In genomic region chr11:70024151-70024514, GRCm38 (mm10) we compare ENCODE assay signal across 10 mouse cellular contexts. TPM values are rescaled to one million over a fixed set of nuclear protein-coding genes. Genes with fewer than 3 reads are reported as not detected.
DNase-seq lines count a peak whose midpoint lies in the region; ATAC-seq and TF ChIP-seq lines count a peak whose summit lies in the region.
"Had no signal": no experiment of that assay in that cellular context is flagged by ENCODE, and none has a peak within 500 bp of the region (broad histone marks: within the 10 kb centered on the region; RNA-seq: fewer than 3 reads in every experiment).

No protein-coding gene starts in this region.

- no peak for TF ChIP-seq POLR2A in olfactory bulb, adult 2 months (IDR thresholded peaks at IDR 0.05; ENCODE audit: insufficient read depth, low read depth, low read length)

- H3K27ac ChIP-seq in layer of hippocampus, adult 2 months: peak overlapping the region; percentile 86
- H3K27ac ChIP-seq in forebrain, embryonic 16.5 days (ENCODE audit: low read length): peak overlapping the region; percentile 71
- H3K27ac ChIP-seq in limb, embryonic 12.5 days: no peak overlapping the region
- peak overlapping the region; percentile 68 for H3K27ac ChIP-seq in olfactory bulb, adult 2 months (ENCODE audit: insufficient read depth, low read depth, low read length)

- no peaks in the 10 kb centered on the region for H3K36me3 ChIP-seq in forebrain, embryonic 16.5 days (ENCODE audit: control insufficient read depth, insufficient read depth)
- no peaks in the 10 kb centered on the region for H3K36me3 ChIP-seq in limb, embryonic 12.5 days

- H3K27me3 ChIP-seq in forebrain, embryonic 16.5 days (replicated peaks; ENCODE audit: control insufficient read depth, insufficient read depth, low read length): no peaks in the 10 kb centered on the region
- no peaks in the 10 kb centered on the region for H3K27me3 ChIP-seq in limb, embryonic 12.5 days

- peak overlapping the region; percentile 66 for H3K4me2 ChIP-seq in forebrain, embryonic 16.5 days (ENCODE audit: low read length)
- H3K4me2 ChIP-seq in limb, embryonic 12.5 days: peak overlapping the region; percentile 56

- 14% methylated on average over 6 of the region's 6 CpGs for WGBS in forebrain, embryonic 16.5 days
- 15% methylated on average over 6 of the region's 6 CpGs for WGBS in limb, embryonic 12.5 days
- WGBS in olfactory bulb, adult 2 months: 9% methylated on average over 6 of the region's 6 CpGs

- ATAC-seq in forebrain, embryonic 16.5 days: no peak
- no peak for ATAC-seq in limb, embryonic 12.5 days (ENCODE audit: insufficient number of reproducible peaks, insufficient read depth, low FRiP score, low TSS enrichment, low read depth)
- ATAC-seq in inflammation-experienced regulatory T-cells, adult 6 months: no peak

- no peak for TF ChIP-seq CTCF in layer of hippocampus, adult 2 months (conservative IDR thresholded peaks at IDR 0.05)
- no peak for TF ChIP-seq CTCF in olfactory bulb, adult 2 months (IDR thresholded peaks at IDR 0.05; ENCODE audit: insufficient read depth, low read depth, low read length)

- H3K9me3 ChIP-seq in forebrain, embryonic 16.5 days (ENCODE audit: control insufficient read depth, low read length): no peaks in the 10 kb centered on the region
- no peaks in the 10 kb centered on the region for H3K9me3 ChIP-seq in limb, embryonic 12.5 days

- peaks cover 90% of the 10 kb centered on the region for H3K4me1 ChIP-seq in forebrain, embryonic 16.5 days (replicated peaks; ENCODE audit: control insufficient read depth, insufficient read depth, low read length)
- H3K4me1 ChIP-seq in limb, embryonic 12.5 days (replicated peaks): peaks cover 76% of the 10 kb centered on the region
- peaks cover 48% of the 10 kb centered on the region for H3K4me1 ChIP-seq in olfactory bulb, adult 2 months (ENCODE audit: control insufficient read depth, insufficient read depth, low read length)

- H3K4me3 ChIP-seq in layer of hippocampus, adult 2 months: peak overlapping the region; percentile 58
- peak overlapping the region; percentile 41 for H3K4me3 ChIP-seq in forebrain, embryonic 16.5 days (replicated peaks; ENCODE audit: low read length)
- H3K4me3 ChIP-seq in limb, embryonic 12.5 days (replicated peaks): peak overlapping the region; percentile 37
- peak overlapping the region; percentile 37 for H3K4me3 ChIP-seq in olfactory bulb, adult 2 months (ENCODE audit: insufficient read depth, low read depth, low read length)

- peak overlapping the region; percentile 52 for H3K9ac ChIP-seq in forebrain, embryonic 16.5 days (replicated peaks; ENCODE audit: low read depth, low read length)
- H3K9ac ChIP-seq in limb, embryonic 12.5 days (replicated peaks): peak overlapping the region; percentile 44; the same call in 1 of the 2 replicates

- DNase-seq in layer of hippocampus, adult 2 months (ENCODE audit: low spot score in 2 of 2): no peak
- DNase-seq in layer of hippocampus, postnatal 14 days (ENCODE audit: low spot score in 2 of 2): no peak
- no peak for DNase-seq in ovary, postnatal 14 days (ENCODE audit: low spot score)
- DNase-seq: cerebellum, adult 8-10 months; kidney, adult 2 months had no signal

RNA-seq across cellular contexts. Expression of gene Dlg4, which starts 7.4 kb away (rescaled TPM):
- total RNA-seq in layer of hippocampus, adult 2 months (2021): 100 to 1,000 TPM; 880 to 888 TPM
- total RNA-seq in layer of hippocampus, postnatal 14 days (2021): 100 to 1,000 TPM; 845 to 900 TPM
- 25.6 and 32.7 TPM in 2 replicates for polyA plus RNA-seq in forebrain, embryonic 16.5 days (2015; fragmentation: Nextera tagmentation; extraction: Ambion mirVana)
- 10.6 and 13.6 TPM in 2 replicates for polyA plus RNA-seq in limb, embryonic 12.5 days (2016; fragmentation: Nextera tagmentation; extraction: Ambion mirVana)
- polyA plus RNA-seq in olfactory bulb, adult 2 months (2012; ENCODE audit: insufficient read depth, insufficient read length, low replicate concordance, missing spikeins): 210 and 442 TPM in 2 replicates
- polyA plus RNA-seq in inflammation-experienced regulatory T-cells, adult 6 months (2017; shearing (Covaris generic)): 10 to 100 TPM in 2 of 3 experiments, 1 to 10 TPM in 1; 7.1 to 14.6 (median 11.2) TPM

RNA-seq across cellular contexts. Expression of gene Acadvl, which starts 8.9 kb away (rescaled TPM):
- total RNA-seq in layer of hippocampus, adult 2 months (2021): 10 to 100 TPM; 54.9 to 63.7 TPM
- total RNA-seq in layer of hippocampus, postnatal 14 days (2021): 10 to 100 TPM; 62.3 to 69.2 TPM
- polyA plus RNA-seq in forebrain, embryonic 16.5 days (2015; fragmentation: Nextera tagmentation; extraction: Ambion mirVana): 60.2 and 60.6 TPM in 2 replicates
- polyA plus RNA-seq in limb, embryonic 12.5 days (2016; fragmentation: Nextera tagmentation; extraction: Ambion mirVana): 65.9 and 67.1 TPM in 2 replicates
- polyA plus RNA-seq in olfactory bulb, adult 2 months (2012; ENCODE audit: insufficient read depth, insufficient read length, low replicate concordance, missing spikeins): not detected in 2 replicates
- 100 to 1,000 TPM; 110 to 132 (median 128) TPM for polyA plus RNA-seq in inflammation-experienced regulatory T-cells, adult 6 months (2017; shearing (Covaris generic))

RNA-seq across cellular contexts. Expression of gene Dvl2, which starts 23.7 kb away (rescaled TPM):
- total RNA-seq in layer of hippocampus, adult 2 months (2021): 10 to 100 TPM; 40.6 to 45.3 TPM
- total RNA-seq in layer of hippocampus, postnatal 14 days (2021): 10 to 100 TPM; 29.3 to 29.7 TPM
- 34.6 and 34.7 TPM in 2 replicates for polyA plus RNA-seq in forebrain, embryonic 16.5 days (2015; fragmentation: Nextera tagmentation; extraction: Ambion mirVana)
- polyA plus RNA-seq in limb, embryonic 12.5 days (2016; fragmentation: Nextera tagmentation; extraction: Ambion mirVana): 69.4 and 69.5 TPM in 2 replicates
- polyA plus RNA-seq in olfactory bulb, adult 2 months (2012; ENCODE audit: insufficient read depth, insufficient read length, low replicate concordance, missing spikeins): not detected in 2 replicates
- 1 to 10 TPM; 2.5 to 5.0 (median 4.9) TPM for polyA plus RNA-seq in inflammation-experienced regulatory T-cells, adult 6 months (2017; shearing (Covaris generic))

RNA-seq across cellular contexts. Expression of gene Phf23, which starts 28.6 kb away (rescaled TPM):
- total RNA-seq in layer of hippocampus, adult 2 months (2021): 10 to 100 TPM; 40.5 to 42.6 TPM
- total RNA-seq in layer of hippocampus, postnatal 14 days (2021): 10 to 100 TPM; 38.0 to 40.0 TPM
- 63.7 and 66.8 TPM in 2 replicates for polyA plus RNA-seq in forebrain, embryonic 16.5 days (2015; fragmentation: Nextera tagmentation; extraction: Ambion mirVana)
- 102 and 108 TPM in 2 replicates for polyA plus RNA-seq in limb, embryonic 12.5 days (2016; fragmentation: Nextera tagmentation; extraction: Ambion mirVana)
- not detected in 2 replicates for polyA plus RNA-seq in olfactory bulb, adult 2 months (2012; ENCODE audit: insufficient read depth, insufficient read length, low replicate concordance, missing spikeins)
- 10 to 100 TPM; 32.7 to 38.3 (median 36.0) TPM for polyA plus RNA-seq in inflammation-experienced regulatory T-cells, adult 6 months (2017; shearing (Covaris generic))

RNA-seq across cellular contexts. Expression of gene Asgr1, which starts 29.8 kb away (rescaled TPM):
- 1 to 10 TPM in 1 of 2 experiments, under 1 TPM in 1; 0.52 to 1.7 TPM for total RNA-seq in layer of hippocampus, adult 2 months (2021)
- 1 to 10 TPM in 1 of 2 experiments, under 1 TPM in 1; 0.88 to 1.0 TPM for total RNA-seq in layer of hippocampus, postnatal 14 days (2021)
- polyA plus RNA-seq in forebrain, embryonic 16.5 days (2015; fragmentation: Nextera tagmentation; extraction: Ambion mirVana): 1.5 and 2.0 TPM in 2 replicates
- polyA plus RNA-seq in limb, embryonic 12.5 days (2016; fragmentation: Nextera tagmentation; extraction: Ambion mirVana): 1.5 and 2.3 TPM in 2 replicates
- not detected in 2 replicates for polyA plus RNA-seq in olfactory bulb, adult 2 months (2012; ENCODE audit: insufficient read depth, insufficient read length, low replicate concordance, missing spikeins)
- not detected for polyA plus RNA-seq in inflammation-experienced regulatory T-cells, adult 6 months (2017; shearing (Covaris generic))
- total RNA-seq: monocyte, adult 5-6 weeks had no signal
